Mouse (Mus musculus) monocyte, adult 59 days (primary cell): ENCODE measurements around the gene Thy1. TPM values are rescaled to one million over a fixed set of nuclear protein-coding genes. Genes with fewer than 3 reads are reported as not detected.

ENCODE experiments used
- total RNA-seq, 2 experiments: library from RNA; stranded (reverse); gene quantifications; one replicate each; pipeline ENCODE4 v1.2.4; 2023

The Thy1 gene
- 1 to 10 TPM; 3.4 to 8.3 TPM for total RNA-seq

GRCm38 (mm10) chr9:44042836-44043707 is at the start of gene Thy1:
Thy1 (plus strand) TSS chr9:44043384.

DNA sequence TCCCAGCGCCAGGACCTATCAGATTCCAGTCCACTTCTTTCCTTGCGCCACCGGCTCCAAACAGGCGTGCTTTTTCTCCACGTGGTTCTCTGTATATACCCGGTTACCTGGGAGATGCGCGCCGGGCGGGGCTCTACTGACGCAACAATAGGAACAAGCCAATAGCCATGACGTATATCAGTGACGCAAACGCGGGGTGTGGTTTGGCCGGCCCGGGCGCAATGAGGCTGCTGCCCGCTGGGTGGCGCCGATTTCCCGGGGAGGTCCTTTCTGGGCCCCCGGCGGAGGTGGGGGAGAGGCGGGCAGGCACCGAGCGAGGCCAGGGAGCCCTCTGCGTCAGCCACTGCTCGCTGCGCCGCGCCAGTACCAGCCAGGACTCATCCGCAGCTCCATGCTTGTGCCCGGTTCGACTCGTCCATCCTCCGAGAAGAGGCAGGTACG is 23.6 kb downstream of the Thy1 start, which contains the start of gene Usp2:
TSS of gene Usp2 (plus strand) at position 237 of the 441 bp plus-strand sequence.

Other genes with a start within 250 kb of the Thy1 start
- gene Usp2, start 23.6 kb downstream of the Thy1 start, total RNA-seq = 1 to 10 TPM; 4.6 to 7.1 TPM
- not detected for gene Mfrp, start 58.3 kb downstream of the Thy1 start, total RNA-seq
- gene C1qtnf5, start 63.9 kb downstream of the Thy1 start, total RNA-seq = not detected
- not detected for gene Gm49380, start 70.1 kb downstream of the Thy1 start, total RNA-seq
- 10 to 100 TPM; 13.9 to 14.0 TPM for gene Rnf26, start 70.1 kb downstream of the Thy1 start, total RNA-seq
- gene Mcam, start 91.1 kb downstream of the Thy1 start, total RNA-seq = under 1 TPM in 1 of 2 experiments, not detected in 1; 0.16 TPM
- 100 to 1,000 TPM; 223 to 230 TPM for gene Cbl, start 190.7 kb downstream of the Thy1 start, total RNA-seq
- not detected for gene Ccdc153, start 197.3 kb downstream of the Thy1 start, total RNA-seq
- gene Pdzd3, start 208.1 kb downstream of the Thy1 start, total RNA-seq = under 1 TPM; 0.49 to 0.58 TPM
- gene Nlrx1, start 225.2 kb downstream of the Thy1 start, total RNA-seq = 10 to 100 TPM; 39.1 to 44.7 TPM
- not detected for gene Abcg4, start 245.2 kb downstream of the Thy1 start, total RNA-seq